Mouse (Mus musculus): ENCODE data around the gene Sema3e. TPM values are rescaled to one million over a fixed set of nuclear protein-coding genes. Genes with fewer than 3 reads are reported as not detected.

Gene Sema3e
- polyA plus RNA-seq, 1 experiment from 2014 or later: 18.9 TPM

- WGBS: 78% methylated on average over 5 of the region's 5 CpGs
- Histone ChIP-seq H3K4me3 (ENCODE audit: low read depth, low read length) (no peak overlapping the region), H3K4me2 (replicated peaks; ENCODE audit: low read depth, low read length) (no peak overlapping the region), H3K27ac (ENCODE audit: low read length) (no peak overlapping the region), H3K9ac (replicated peaks; ENCODE audit: low read depth) (no peak overlapping the region), H3K4me1 (ENCODE audit: insufficient read depth, low read depth, low read length) (no peaks in the 10 kb centered on the region), H3K36me3 (ENCODE audit: insufficient read depth, low read length) (no peaks in the 10 kb centered on the region), H3K9me3 (ENCODE audit: low read length) (no peaks in the 10 kb centered on the region), H3K27me3 (replicated peaks; ENCODE audit: insufficient read depth, low read length) (no peaks in the 10 kb centered on the region)
- no peak for DNase-seq (ENCODE audit: low spot score)
- ATAC-seq: no peak
- no peak for TF ChIP-seq EP300 (IDR thresholded peaks at IDR 0.05)
- no peak for TF ChIP-seq CTCF (IDR thresholded peaks at IDR 0.05)
Observed at GRCm38 (mm10) chr5:14121902-14122301, 96.8 kb downstream of the Sema3e start.

- no peaks in the 10 kb centered on the region for H3K36me3 ChIP-seq (ENCODE audit: insufficient read depth, low read length)
- 34% methylated on average over 1 of the region's 1 CpGs for WGBS
- H3K27ac ChIP-seq (ENCODE audit: low read length): no peak overlapping the region
- peak; percentile 70 for TF ChIP-seq EP300 (IDR thresholded peaks at IDR 0.05)
- TF ChIP-seq CTCF (IDR thresholded peaks at IDR 0.05): no peak
- H3K9me3 ChIP-seq (ENCODE audit: low read length): no peaks in the 10 kb centered on the region
- no peak overlapping the region for H3K9ac ChIP-seq (replicated peaks; ENCODE audit: low read depth)
- H3K4me2 ChIP-seq (replicated peaks; ENCODE audit: low read depth, low read length): no peak overlapping the region
- no peaks in the 10 kb centered on the region for H3K27me3 ChIP-seq (replicated peaks; ENCODE audit: insufficient read depth, low read length)
- DNase-seq (ENCODE audit: low spot score) (no peak), ATAC-seq (no peak)
- no peak overlapping the region for H3K4me3 ChIP-seq (ENCODE audit: low read depth, low read length)
- no peaks in the 10 kb centered on the region for H3K4me1 ChIP-seq (ENCODE audit: insufficient read depth, low read depth, low read length)
Observed at GRCm38 (mm10) chr5:14126591-14126990, 101.5 kb downstream of the Sema3e start.

- TF ChIP-seq CTCF (IDR thresholded peaks at IDR 0.05): no peak
- no peak for TF ChIP-seq EP300 (IDR thresholded peaks at IDR 0.05)
- Histone ChIP-seq H3K4me1 (ENCODE audit: insufficient read depth, low read depth, low read length) (no peaks in the 10 kb centered on the region), H3K36me3 (ENCODE audit: insufficient read depth, low read length) (no peaks in the 10 kb centered on the region), H3K27me3 (replicated peaks; ENCODE audit: insufficient read depth, low read length) (no peaks in the 10 kb centered on the region), H3K27ac (ENCODE audit: low read length) (no peak overlapping the region), H3K9ac (replicated peaks; ENCODE audit: low read depth) (no peak overlapping the region), H3K4me3 (ENCODE audit: low read depth, low read length) (no peak overlapping the region), H3K4me2 (replicated peaks; ENCODE audit: low read depth, low read length) (no peak overlapping the region), H3K9me3 (ENCODE audit: low read length) (no peaks in the 10 kb centered on the region)
- no peak for DNase-seq (ENCODE audit: low spot score)
- 61% methylated on average over 8 of the region's 8 CpGs for WGBS
- no peak for ATAC-seq
Observed at GRCm38 (mm10) chr5:14135929-14136328, 110.9 kb downstream of the Sema3e start.

GRCm38 (mm10) chr5:14138725-14139124, 113.6 kb downstream of the Sema3e start:
- no peak overlapping the region for H3K9ac ChIP-seq (replicated peaks; ENCODE audit: low read depth)
- TF ChIP-seq CTCF (IDR thresholded peaks at IDR 0.05): no peak
- TF ChIP-seq EP300 (IDR thresholded peaks at IDR 0.05): no peak
- H3K27ac ChIP-seq (ENCODE audit: low read length): no peak overlapping the region
- no peaks in the 10 kb centered on the region for H3K4me1 ChIP-seq (ENCODE audit: insufficient read depth, low read depth, low read length)
- H3K9me3 ChIP-seq (ENCODE audit: low read length): no peaks in the 10 kb centered on the region
- no peaks in the 10 kb centered on the region for H3K27me3 ChIP-seq (replicated peaks; ENCODE audit: insufficient read depth, low read length)
- no peaks in the 10 kb centered on the region for H3K36me3 ChIP-seq (ENCODE audit: insufficient read depth, low read length)
- no peak overlapping the region for H3K4me2 ChIP-seq (replicated peaks; ENCODE audit: low read depth, low read length)
- DNase-seq (ENCODE audit: low spot score): no peak
- 97% methylated on average over 1 of the region's 1 CpGs for WGBS
- ATAC-seq: no peak
- H3K4me3 ChIP-seq (ENCODE audit: low read depth, low read length): no peak overlapping the region

- Histone ChIP-seq H3K9ac (replicated peaks; ENCODE audit: low read depth) (no peak overlapping the region), H3K27me3 (replicated peaks; ENCODE audit: insufficient read depth, low read length) (no peaks in the 10 kb centered on the region), H3K9me3 (ENCODE audit: low read length) (no peaks in the 10 kb centered on the region), H3K4me1 (ENCODE audit: insufficient read depth, low read depth, low read length) (no peaks in the 10 kb centered on the region), H3K4me3 (ENCODE audit: low read depth, low read length) (no peak overlapping the region), H3K4me2 (replicated peaks; ENCODE audit: low read depth, low read length) (no peak overlapping the region), H3K27ac (ENCODE audit: low read length) (no peak overlapping the region), H3K36me3 (ENCODE audit: insufficient read depth, low read length) (no peaks in the 10 kb centered on the region)
- WGBS: 52% methylated on average over 5 of the region's 5 CpGs
- no peak for DNase-seq (ENCODE audit: low spot score)
- TF ChIP-seq EP300 (IDR thresholded peaks at IDR 0.05): no peak
- no peak for TF ChIP-seq CTCF (IDR thresholded peaks at IDR 0.05)
- no peak for ATAC-seq
Observed at GRCm38 (mm10) chr5:14162579-14162978, 137.5 kb downstream of the Sema3e start.

- ATAC-seq (no peak), DNase-seq (ENCODE audit: low spot score) (no peak)
- no peaks in the 10 kb centered on the region for H3K9me3 ChIP-seq (ENCODE audit: low read length)
- TF ChIP-seq EP300 (IDR thresholded peaks at IDR 0.05) (no peak), CTCF (IDR thresholded peaks at IDR 0.05) (no peak)
- H3K4me3 ChIP-seq (ENCODE audit: low read depth, low read length): no peak overlapping the region
- H3K9ac ChIP-seq (replicated peaks; ENCODE audit: low read depth): no peak overlapping the region
- no peak overlapping the region for H3K4me2 ChIP-seq (replicated peaks; ENCODE audit: low read depth, low read length)
- no peaks in the 10 kb centered on the region for H3K36me3 ChIP-seq (ENCODE audit: insufficient read depth, low read length)
- WGBS: 87% methylated on average over 3 of the region's 3 CpGs
- no peaks in the 10 kb centered on the region for H3K4me1 ChIP-seq (ENCODE audit: insufficient read depth, low read depth, low read length)
- H3K27me3 ChIP-seq (replicated peaks; ENCODE audit: insufficient read depth, low read length): no peaks in the 10 kb centered on the region
- H3K27ac ChIP-seq (ENCODE audit: low read length): no peak overlapping the region
Observed at GRCm38 (mm10) chr5:14163280-14163679, 138.2 kb downstream of the Sema3e start.

- H3K4me2 ChIP-seq (replicated peaks; ENCODE audit: low read depth, low read length): no peak overlapping the region
- 62% methylated on average over 3 of the region's 3 CpGs for WGBS
Observed at GRCm38 (mm10) chr5:14167776-14168175, 142.7 kb downstream of the Sema3e start.

More at GRCm38 (mm10) chr5:14167776-14168175, 142.7 kb downstream of the Sema3e start:
- Histone ChIP-seq H3K9me3 (ENCODE audit: low read length) (no peaks in the 10 kb centered on the region), H3K9ac (replicated peaks; ENCODE audit: low read depth) (no peak overlapping the region), H3K4me3 (ENCODE audit: low read depth, low read length) (no peak overlapping the region), H3K4me1 (ENCODE audit: insufficient read depth, low read depth, low read length) (no peaks in the 10 kb centered on the region), H3K27me3 (replicated peaks; ENCODE audit: insufficient read depth, low read length) (no peaks in the 10 kb centered on the region), H3K36me3 (ENCODE audit: insufficient read depth, low read length) (no peaks in the 10 kb centered on the region), H3K27ac (ENCODE audit: low read length) (no peak overlapping the region)
- TF ChIP-seq CTCF (IDR thresholded peaks at IDR 0.05): peak; percentile 61
- TF ChIP-seq EP300 (IDR thresholded peaks at IDR 0.05): no peak
- DNase-seq (ENCODE audit: low spot score) (peak; percentile 25), ATAC-seq (no peak)

All from lung, postnatal 0 days (tissue).